Mouse (Mus musculus): ENCODE data around the gene Arpc1b.
"Not testable (repeated sequence)": the region's sequence is repeated elsewhere in the genome, so short reads cannot be mapped to it uniquely, and the experiment has no call there.

Gene Arpc1b

GRCm38 (mm10) chr5:145114606-145115473 is 825 bp downstream of the Arpc1b start:
- DNase-seq (ENCODE audit: low spot score): peak; percentile 50

- no peak for DNase-seq (ENCODE audit: low spot score)
Measured at GRCm38 (mm10) chr5:145115736-145116135, 1.7 kb downstream of the Arpc1b start.

GRCm38 (mm10) chr5:145116316-145116715 is 2.3 kb downstream of the Arpc1b start:
- no peak for DNase-seq (ENCODE audit: low spot score)

DNA sequence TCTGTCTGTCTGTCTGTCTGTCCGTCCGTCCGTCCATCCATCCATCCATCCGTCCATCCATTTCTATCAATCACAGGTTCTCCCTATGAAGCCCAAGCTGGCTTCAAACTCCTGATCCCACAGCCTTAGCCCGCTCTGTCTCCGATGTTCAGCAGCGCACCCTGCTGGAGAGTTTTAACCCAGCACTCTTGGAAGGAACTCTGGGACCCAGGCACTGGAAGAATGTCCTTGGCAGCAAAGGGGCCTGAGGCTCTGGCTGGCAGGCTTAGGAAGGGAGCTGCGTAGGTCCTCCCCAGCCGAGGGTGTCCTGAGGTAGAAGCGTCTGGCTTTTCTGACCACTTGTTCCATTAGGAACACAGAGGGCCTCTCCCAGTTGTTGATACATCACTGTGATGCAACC is 2.9 kb downstream of the Arpc1b start:
- peak; percentile 35 for DNase-seq (ENCODE audit: low spot score)

DNA sequence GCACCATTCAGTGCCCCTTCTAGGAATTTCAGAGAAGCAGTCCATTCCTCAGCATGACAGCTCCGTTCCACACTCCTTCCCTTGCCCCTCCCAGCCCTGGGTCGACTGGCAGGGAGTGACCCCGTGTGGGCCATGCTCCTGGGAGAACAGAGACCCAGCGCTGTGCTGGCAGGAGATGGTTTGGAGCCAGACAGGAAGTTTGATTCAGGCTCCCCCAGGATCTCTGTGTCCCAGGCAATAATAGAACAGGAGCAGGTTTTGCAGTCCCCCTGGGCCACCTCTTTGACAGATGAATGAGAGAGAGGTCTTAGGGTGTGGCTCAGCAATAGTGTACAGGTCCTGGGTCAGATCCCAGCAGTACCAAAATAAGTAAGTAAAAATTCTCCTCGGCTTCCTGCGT is 4.0 kb downstream of the Arpc1b start:
- no peak for DNase-seq (ENCODE audit: low spot score)

- DNase-seq (ENCODE audit: low spot score): no peak
Measured at GRCm38 (mm10) chr5:145118461-145118860, 4.4 kb downstream of the Arpc1b start.

DNA sequence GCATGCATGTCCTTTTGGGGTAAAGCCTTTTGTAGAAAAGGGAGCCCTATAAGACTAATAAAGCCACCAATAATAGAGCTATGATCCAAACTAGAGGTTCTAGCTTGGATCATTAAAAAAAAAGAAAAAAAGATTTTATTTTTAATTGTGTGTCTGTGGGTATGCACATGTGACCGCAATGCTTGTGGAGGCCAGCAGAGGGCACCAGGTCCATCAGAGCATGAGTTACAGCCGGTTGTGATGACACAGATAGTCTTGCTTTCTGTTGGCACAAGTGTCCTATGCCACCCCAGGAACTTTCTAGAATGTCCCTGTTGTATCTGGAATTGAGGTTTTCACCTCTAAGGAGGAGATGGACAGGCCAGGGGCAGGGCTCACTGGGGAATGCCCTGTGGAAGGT is 5.4 kb downstream of the Arpc1b start:
- no peak for DNase-seq (ENCODE audit: low spot score)

DNA sequence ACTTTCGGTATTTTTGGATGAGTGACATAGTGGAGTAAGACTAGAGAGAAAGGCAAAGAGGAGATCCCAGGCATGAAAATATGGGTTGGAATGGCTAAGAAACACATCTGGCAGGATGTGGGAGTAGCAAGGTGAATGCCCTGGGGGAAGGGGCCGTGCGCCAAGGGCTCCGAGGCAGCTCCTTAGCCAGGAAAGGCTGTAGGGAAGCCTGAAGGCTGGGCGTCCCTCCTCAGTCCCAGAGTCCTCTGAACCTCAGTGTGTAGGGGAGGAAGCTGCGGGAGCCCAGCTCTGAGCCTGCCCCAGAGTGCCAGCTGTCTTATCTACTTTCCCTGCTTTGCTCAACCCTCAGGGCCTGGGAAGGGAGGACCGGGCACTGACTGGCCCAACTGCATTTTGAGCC is 6.9 kb downstream of the Arpc1b start:
- no peak for DNase-seq (ENCODE audit: low spot score)

GRCm38 (mm10) chr5:145123396-145123795 is 9.4 kb downstream of the Arpc1b start:
- no peak for DNase-seq (ENCODE audit: low spot score)

DNA sequence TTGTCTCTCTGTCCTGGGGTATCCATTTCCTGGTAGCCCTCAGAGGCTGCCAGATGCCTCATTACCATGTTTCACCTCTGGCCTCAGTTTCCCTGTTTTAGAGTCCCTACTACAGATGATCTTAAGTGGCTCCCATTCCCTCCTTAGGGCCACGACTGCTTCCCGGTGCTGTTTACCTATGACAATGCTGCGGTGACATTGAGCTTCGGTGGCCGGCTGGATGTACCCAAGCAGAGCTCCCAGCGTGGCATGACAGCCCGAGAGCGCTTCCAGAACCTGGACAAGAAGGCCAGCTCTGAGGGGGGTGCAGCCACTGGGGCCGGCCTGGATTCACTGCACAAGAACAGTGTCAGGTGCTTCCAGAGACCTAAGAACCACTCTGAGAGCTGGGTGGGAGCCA is 12.6 kb downstream of the Arpc1b start:
- DNase-seq (ENCODE audit: low spot score): no peak

DNA sequence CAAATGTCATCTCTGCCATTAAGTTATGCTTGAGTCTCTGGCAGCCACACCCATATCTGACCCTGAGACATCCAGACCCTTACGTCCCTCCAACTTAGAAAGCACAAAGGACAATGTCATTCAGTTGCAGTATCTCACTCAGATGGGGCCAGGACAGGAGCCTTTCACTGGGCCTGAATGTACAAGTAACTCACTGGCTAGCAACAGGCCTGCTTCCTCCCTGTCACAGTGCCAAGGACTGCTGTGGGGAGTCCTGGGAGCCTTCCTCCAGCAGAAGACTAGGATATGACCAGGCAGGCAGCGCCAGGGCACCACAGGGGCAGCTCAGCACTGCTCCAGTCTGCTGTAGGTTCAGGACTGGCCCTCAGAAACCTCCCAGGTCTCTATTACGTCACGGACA is 15.1 kb downstream of the Arpc1b start:
- DNase-seq (ENCODE audit: low spot score): no peak

DNA sequence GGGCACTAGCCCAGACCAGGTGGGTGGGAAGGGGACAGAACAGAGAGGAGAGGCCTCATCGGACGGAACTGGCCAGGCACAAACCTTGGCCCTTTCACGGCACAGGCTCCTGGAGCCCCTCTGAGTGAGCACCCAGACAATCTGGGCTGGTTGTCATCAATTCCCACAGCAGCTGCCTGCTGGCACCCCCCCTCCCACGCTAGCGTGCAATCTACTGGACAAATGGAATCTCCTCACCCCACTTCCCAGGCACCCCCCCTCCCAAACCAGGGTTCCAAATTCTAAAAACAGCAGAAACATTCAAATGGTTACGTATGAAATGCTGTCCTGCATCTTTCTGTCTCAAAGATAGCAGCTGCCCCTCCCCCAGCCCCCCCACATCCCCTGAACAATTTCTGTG is 15.8 kb downstream of the Arpc1b start:
- not testable (repeated sequence) for DNase-seq (ENCODE audit: low spot score)

DNA sequence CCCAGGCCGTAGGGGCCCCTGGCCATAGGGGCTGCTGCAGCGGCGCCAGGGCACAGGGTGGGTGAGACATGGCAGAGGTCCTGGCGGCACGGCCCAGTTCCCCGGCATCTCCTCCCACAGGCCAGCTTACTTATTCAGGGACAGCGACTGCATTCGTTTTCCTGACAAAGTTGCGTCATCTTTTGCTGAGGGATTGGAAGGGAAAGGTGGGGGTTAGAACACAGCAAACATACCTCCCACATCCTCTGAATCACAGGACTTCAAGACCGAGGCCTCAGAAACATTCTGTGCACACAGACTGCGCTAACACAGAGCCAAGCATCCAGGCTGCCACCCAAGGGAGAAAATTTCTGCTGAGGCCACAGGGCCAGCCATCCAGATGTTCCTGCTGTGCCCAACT is 16.2 kb downstream of the Arpc1b start:
- no peak for DNase-seq (ENCODE audit: low spot score)

GRCm38 (mm10) chr5:145130995-145131394 is 17.0 kb downstream of the Arpc1b start:
- DNase-seq (ENCODE audit: low spot score): no peak

GRCm38 (mm10) chr5:145133275-145133674 is 19.3 kb downstream of the Arpc1b start:
- not testable (repeated sequence) for DNase-seq (ENCODE audit: low spot score)

GRCm38 (mm10) chr5:145138836-145139235 is 24.8 kb downstream of the Arpc1b start:
- DNase-seq (ENCODE audit: low spot score): no peak

GRCm38 (mm10) chr5:145139571-145140519 is 25.8 kb downstream of the Arpc1b start, which contains the start of the genes Pdap1 and Bud31:
Gene Pdap1 (minus strand): TSS chr5:145140238.
Gene Bud31 (plus strand): TSS chr5:145140362.
- peak; percentile 98 for DNase-seq (ENCODE audit: low spot score)

GRCm38 (mm10) chr5:145140611-145141010 is 26.6 kb downstream of the Arpc1b start:
- DNase-seq (ENCODE audit: low spot score): no peak

DNA sequence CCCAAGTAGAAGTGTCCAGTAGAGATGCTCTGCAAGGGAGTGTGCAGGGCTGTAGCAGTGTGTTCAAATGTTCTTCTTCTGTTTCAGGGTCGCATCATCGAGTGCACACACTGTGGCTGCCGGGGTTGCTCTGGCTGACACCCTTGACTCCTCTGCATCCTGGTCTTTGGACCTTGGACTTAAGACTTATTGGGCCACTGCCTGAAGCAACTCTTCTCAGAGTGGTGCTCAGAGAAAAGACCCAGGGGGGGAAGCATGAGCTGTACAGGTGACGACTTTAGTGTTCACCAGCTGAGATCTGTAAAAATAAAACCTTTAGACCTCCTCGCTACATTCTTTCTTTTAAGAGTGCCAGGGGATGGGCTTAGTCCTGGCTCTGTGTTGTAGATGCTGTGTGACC is 33.7 kb downstream of the Arpc1b start:
- no peak for DNase-seq (ENCODE audit: low spot score)

- no peak for DNase-seq (ENCODE audit: low spot score)
Measured at GRCm38 (mm10) chr5:145149294-145149693, 35.3 kb downstream of the Arpc1b start.

DNA sequence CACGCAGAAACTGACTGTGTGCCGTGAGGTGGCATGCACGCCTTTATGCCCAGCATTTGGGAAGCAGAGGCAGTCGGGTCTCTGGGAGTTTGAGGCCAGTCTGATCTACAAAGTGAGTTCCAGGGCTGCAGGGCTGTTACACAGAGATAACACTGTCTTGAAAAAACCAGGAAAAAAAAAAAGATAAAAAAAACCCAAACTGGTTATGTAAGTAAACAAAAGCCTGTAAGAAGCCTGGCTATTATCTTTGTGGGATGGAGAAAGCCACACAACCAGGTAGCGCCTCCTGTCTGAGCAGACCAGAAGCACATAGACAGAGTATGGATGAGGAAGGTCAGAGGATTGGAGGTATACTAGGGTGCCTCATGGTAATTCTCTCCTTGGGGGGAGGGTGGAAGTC is 38.7 kb downstream of the Arpc1b start:
- DNase-seq (ENCODE audit: low spot score): no peak

GRCm38 (mm10) chr5:145161361-145161760 is 47.3 kb downstream of the Arpc1b start:
- no peak for DNase-seq (ENCODE audit: low spot score)

DNA sequence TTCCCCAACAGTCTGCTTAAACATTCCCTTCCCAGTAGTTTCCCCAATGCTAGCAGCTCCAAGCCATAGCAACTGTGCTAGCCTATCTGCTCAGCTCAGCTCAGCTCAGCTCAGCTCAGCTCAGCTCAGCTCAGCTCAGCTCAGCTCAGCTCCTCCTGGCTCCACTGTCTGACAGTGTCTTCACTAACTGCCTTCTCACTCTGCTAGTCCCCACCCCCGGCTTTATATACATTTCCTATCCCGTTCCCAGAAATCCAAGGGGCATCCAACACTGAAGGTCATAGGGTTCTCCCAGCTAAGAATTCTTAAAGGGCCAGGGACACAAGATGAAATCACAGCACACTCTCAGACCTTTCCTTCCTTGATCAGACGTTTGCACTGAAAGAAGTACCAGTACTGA is 50.7 kb downstream of the Arpc1b start:
- no peak for DNase-seq (ENCODE audit: low spot score)

Data from ovary, postnatal 10 days (tissue).